Mouse (Mus musculus): Measurements from ENCODE around the gene Car5a.

GRCm38 (mm10) chr8:121980792-121981519, 36.3 kb upstream of the Car5a start:
- TF ChIP-seq CTCF (IDR thresholded peaks at IDR 0.05; ENCODE audit: low read depth, low read length) (no peak), GATA1 (IDR thresholded peaks at IDR 0.05; ENCODE audit: borderline replicate concordance, low read length) (no peak), POLR2AphosphoS5 (IDR thresholded peaks at IDR 0.05; ENCODE audit: insufficient replicate concordance, low read depth, low read length) (no peak), TAL1 (conservative IDR thresholded peaks at IDR 0.05; ENCODE audit: low read depth, low read length) (no peak), GATA2 (IDR thresholded peaks at IDR 0.05; ENCODE audit: borderline replicate concordance, low read depth, low read length) (no peak)
